Comparison of ENCODE assay signal across 8 mouse cellular contexts in the genomic region with DNA sequence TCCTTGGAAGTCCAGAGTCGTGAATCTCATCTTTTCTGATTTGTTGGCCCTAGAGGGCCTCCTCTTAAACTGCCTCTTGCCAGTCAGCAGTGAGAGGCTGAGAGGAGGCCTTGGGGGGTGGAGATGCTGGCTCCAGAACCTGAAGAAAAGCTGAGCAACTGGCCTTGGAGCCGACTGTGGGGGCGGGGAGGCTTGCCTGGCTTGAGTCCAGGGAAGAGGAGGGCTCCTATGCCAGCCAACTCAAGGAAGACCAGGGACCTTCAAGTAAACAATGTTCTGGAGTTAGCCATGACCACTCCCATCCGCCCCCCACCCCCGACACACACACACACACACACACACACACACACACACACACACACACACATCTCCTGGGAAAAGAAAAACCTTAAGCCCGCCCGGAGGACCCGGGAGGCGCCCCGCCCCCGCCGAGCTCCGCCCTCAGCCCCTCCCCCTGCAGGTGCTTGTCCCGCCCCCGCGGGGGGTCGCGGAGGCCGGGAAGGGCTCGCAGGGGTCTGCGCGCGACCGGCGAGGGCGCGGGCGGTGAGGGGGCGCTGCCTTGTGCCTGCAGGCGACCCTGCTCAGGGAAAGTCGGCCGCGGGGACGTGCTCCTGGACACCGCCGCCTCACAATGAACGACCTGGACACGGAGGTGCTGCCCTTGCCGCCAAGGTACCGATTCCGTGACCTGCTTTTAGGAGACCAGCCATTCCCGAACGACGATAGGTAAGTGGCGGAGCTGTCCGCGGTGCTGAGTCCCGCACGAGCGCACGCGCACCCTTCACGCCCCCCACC. TPM values are rescaled to one million over a fixed set of nuclear protein-coding genes. Genes with fewer than 3 reads are reported as not detected.
A peak's percentile ranks its signal among the peaks of the same experiment; 100 is the strongest.
DNase-seq lines count a peak whose midpoint lies in the region; TF ChIP-seq lines count a peak whose summit lies in the region.

A gene (plus strand): TSS at position 398 of the 795 bp plus-strand sequence.

- peak; percentile 12 for DNase-seq in urinary bladder, postnatal 25 days (ENCODE audit: low spot score)
- no peak for DNase-seq in urinary bladder, adult 2 months (ENCODE audit: low spot score)
- DNase-seq in embryo, embryonic 11 days = peak; percentile 71
- DNase-seq in hindbrain, embryonic 10.5 days (ENCODE audit: low spot score) = peak; percentile 44
- peak in 1 of 2 experiments; percentile 41 for DNase-seq in layer of hippocampus, postnatal 36 days
- DNase-seq in lung, postnatal 36 days = peak; percentile 44
- DNase-seq in spleen, postnatal 36 days (ENCODE audit: low spot score in 2 of 2) = no peak

- H3K4me3 ChIP-seq in hindbrain, embryonic 10.5 days = peak within 1 kb of the TSS; percentile 71
- peak within 1 kb of the TSS; percentile 37 for H3K4me3 ChIP-seq in small intestine, adult 2 months (ENCODE audit: low read depth, low read length)

- no peak for TF ChIP-seq CTCF in small intestine, adult 2 months (IDR thresholded peaks at IDR 0.05; ENCODE audit: extremely low read depth, insufficient read length, insufficient replicate concordance, low read depth, low read length)

- H3K27ac ChIP-seq in hindbrain, embryonic 10.5 days = peak within 1 kb of the TSS; percentile 62
- no peak within 1 kb of the TSS for H3K27ac ChIP-seq in small intestine, adult 2 months (ENCODE audit: insufficient read depth, low read depth, low read length)

- H3K27me3 ChIP-seq in hindbrain, embryonic 10.5 days (ENCODE audit: insufficient read depth, poor library complexity, severe bottlenecking) = peaks cover 50% of the 10 kb centered on the region
- peaks cover 9% of the 10 kb centered on the region for H3K27me3 ChIP-seq in small intestine, adult 2 months (ENCODE audit: control insufficient read depth, insufficient read depth, low read length)

- no peak for TF ChIP-seq POLR2A in small intestine, adult 2 months (IDR thresholded peaks at IDR 0.05; ENCODE audit: low read depth, low read length)

- H3K36me3 ChIP-seq in hindbrain, embryonic 10.5 days = no peaks in the 10 kb centered on the region
- no peaks in the 10 kb centered on the region for H3K36me3 ChIP-seq in small intestine, adult 2 months (ENCODE audit: control insufficient read depth, insufficient read depth, low read length)

- peaks cover 24% of the 10 kb centered on the region for H3K4me1 ChIP-seq in hindbrain, embryonic 10.5 days (replicated peaks)
- peaks cover 3% of the 10 kb centered on the region; the same call in 1 of the 2 replicates for H3K4me1 ChIP-seq in small intestine, adult 2 months (ENCODE audit: control insufficient read depth, insufficient read depth, insufficient read length, low read length)

- no peaks in the 10 kb centered on the region for H3K9me3 ChIP-seq in hindbrain, embryonic 10.5 days

- 1% methylated on average over 51 of the region's 53 CpGs for WGBS in hindbrain, embryonic 10.5 days
- WGBS in small intestine, adult 2 months = 3% methylated on average over 51 of the region's 53 CpGs

RNA-seq across cellular contexts. Expression of the gene that starts here (rescaled TPM):
- 6.7 and 7.4 TPM in 2 replicates for polyA plus RNA-seq in urinary bladder, adult 2 months (2012; rRNA removed)
- polyA plus RNA-seq in hindbrain, embryonic 10.5 days (2016; fragmentation: Nextera tagmentation; extraction: Ambion mirVana) = 0.45 and 1.0 TPM in 2 replicates
- total RNA-seq in layer of hippocampus, postnatal 36 days (2021) = 10 to 100 TPM; 29.7 to 45.1 TPM
- polyA plus RNA-seq in small intestine, adult 2 months (2012; rRNA removed) = 1.2 and 2.1 TPM in 2 replicates

Comparison
In these comparisons a context has a peak if more than half of its experiments do, and no peak if none do; other contexts are left out.
1. DNase-seq: peak in urinary bladder, postnatal 25 days (single experiment), embryo, embryonic 11 days (single experiment), hindbrain, embryonic 10.5 days (single experiment) and lung, postnatal 36 days (single experiment); none in urinary bladder, adult 2 months (single experiment) and spleen, postnatal 36 days (0 of 2).